Mouse (Mus musculus) yolk sac, embryonic 10.5 days (tissue): Measurements from ENCODE around the gene Fam155a.
A peak's percentile ranks its signal among the peaks of the same experiment; 100 is the strongest.

Experiments
- DNase-seq: peaks from one replicate; pipeline ENCODE4 v3.0.0-alpha.2; 2017; ENCODE audit warnings: low spot score

Gene Fam155a

GRCm38 (mm10) chr8:9176974-9177373 is 594.0 kb downstream of the Fam155a start:
- no peak for DNase-seq

GRCm38 (mm10) chr8:9174865-9175565 is 595.9 kb downstream of the Fam155a start:
- peak; percentile 13 for DNase-seq

GRCm38 (mm10) chr8:9171848-9172247 is 599.1 kb downstream of the Fam155a start:
- DNase-seq, result no peak

- no peak for DNase-seq
Measured at GRCm38 (mm10) chr8:9167995-9168394, 603.0 kb downstream of the Fam155a start.

GRCm38 (mm10) chr8:9161606-9162005 is 609.4 kb downstream of the Fam155a start:
- DNase-seq, result no peak

- DNase-seq, result no peak
Measured at GRCm38 (mm10) chr8:9159322-9159721, 611.6 kb downstream of the Fam155a start.

- DNase-seq, result no peak
Measured at GRCm38 (mm10) chr8:9158652-9159051, 612.3 kb downstream of the Fam155a start.

GRCm38 (mm10) chr8:9157141-9157781 is 613.7 kb downstream of the Fam155a start:
- DNase-seq, result peak; percentile 16
